Mouse (Mus musculus) CD4-positive, CD25-positive, alpha-beta regulatory T cell, adult 4 months (primary cell): Measurements from ENCODE around the gene Rep15. TPM values are rescaled to one million over a fixed set of nuclear protein-coding genes. Genes with fewer than 3 reads are reported as not detected.

Source experiments
- ATAC-seq: one replicate; pipeline ENCODE4 v1.8.0; 2017
- polyA plus RNA-seq, 2 experiments: library from polyadenylated mRNA; unstranded; fragments of 100-300 nt; shearing (Covaris generic); gene quantifications; one replicate each; pipeline ENCODE4 v1.2.1; 2017

Gene Rep15
- under 1 TPM; 0.49 to 0.90 TPM for polyA plus RNA-seq

- no peak for ATAC-seq
These were observed at the start of gene Rep15 for GRCm38 (mm10) chr6:147032303-147032925. TSS of gene Rep15 (plus strand) at chr6:147032584.

- no peak for ATAC-seq
These were observed 47.8 kb upstream of the Rep15 start for GRCm38 (mm10) chr6:146984569-146984968.

GRCm38 (mm10) chr6:146994236-146994635, 38.1 kb upstream of the Rep15 start:
- ATAC-seq = no peak

- no peak for ATAC-seq
These were observed 37.0 kb upstream of the Rep15 start for GRCm38 (mm10) chr6:146995391-146995790.

- no peak for ATAC-seq
These were observed 36.5 kb upstream of the Rep15 start for GRCm38 (mm10) chr6:146995878-146996277.

- ATAC-seq = no peak
These were observed 35.4 kb upstream of the Rep15 start for GRCm38 (mm10) chr6:146997006-146997405.

- no peak for ATAC-seq
These were observed 33.7 kb upstream of the Rep15 start for GRCm38 (mm10) chr6:146998710-146999109.

GRCm38 (mm10) chr6:146999302-146999701, 33.1 kb upstream of the Rep15 start:
- no peak for ATAC-seq

- no peak for ATAC-seq
These were observed 32.6 kb upstream of the Rep15 start for GRCm38 (mm10) chr6:146999755-147000154.

GRCm38 (mm10) chr6:147008148-147008547, 24.2 kb upstream of the Rep15 start:
- no peak for ATAC-seq

- no peak for ATAC-seq
These were observed 22.0 kb upstream of the Rep15 start for GRCm38 (mm10) chr6:147010358-147010757.

- ATAC-seq = no peak
These were observed 21.4 kb upstream of the Rep15 start for GRCm38 (mm10) chr6:147010811-147011520.

GRCm38 (mm10) chr6:147011555-147011954, 20.8 kb upstream of the Rep15 start:
- ATAC-seq = no peak

- no peak for ATAC-seq
These were observed 20.4 kb upstream of the Rep15 start for GRCm38 (mm10) chr6:147011977-147012376.

GRCm38 (mm10) chr6:147013546-147013945, 18.8 kb upstream of the Rep15 start:
- ATAC-seq = no peak

- ATAC-seq = no peak
These were observed 14.5 kb upstream of the Rep15 start for GRCm38 (mm10) chr6:147017906-147018305.

- no peak for ATAC-seq
These were observed 14.0 kb upstream of the Rep15 start for GRCm38 (mm10) chr6:147018364-147018763.

- ATAC-seq = no peak
These were observed 11.2 kb upstream of the Rep15 start for GRCm38 (mm10) chr6:147021181-147021580.

GRCm38 (mm10) chr6:147022375-147023132, 9.8 kb upstream of the Rep15 start:
- no peak for ATAC-seq

GRCm38 (mm10) chr6:147023133-147023395, 9.3 kb upstream of the Rep15 start:
- ATAC-seq = no peak

GRCm38 (mm10) chr6:147023568-147023967, 8.8 kb upstream of the Rep15 start:
- ATAC-seq = no peak

- ATAC-seq = no peak
These were observed 7.6 kb upstream of the Rep15 start for GRCm38 (mm10) chr6:147024761-147025160.

GRCm38 (mm10) chr6:147028396-147028795, 4.0 kb upstream of the Rep15 start:
- ATAC-seq = no peak

- no peak for ATAC-seq
These were observed 2.8 kb upstream of the Rep15 start for GRCm38 (mm10) chr6:147029591-147029990.
